Mouse (Mus musculus) B cell, adult 62 days (primary cell): ENCODE data around the gene Baz1a. TPM values are rescaled to one million over a fixed set of nuclear protein-coding genes. Genes with fewer than 3 reads are reported as not detected.

Source experiments
- total RNA-seq: library from RNA; stranded (reverse); gene quantifications from 4 replicates; pipeline ENCODE4 v1.2.4, GENCODE M21; 2023

Gene Baz1a
- 245 to 271 TPM (median 264 TPM) in 4 replicates for total RNA-seq

GRCm38 (mm10) chr12:55013626-55014398, at the start of gene Baz1a:
TSS of gene Baz1a (minus strand) at chr12:55014348.

GRCm38 (mm10) chr12:54986052-54986717, 28.0 kb downstream of the Baz1a start, which contains the start of gene Gm20403:
TSS of gene Gm20403 (minus strand) at chr12:54986529.

GRCm38 (mm10) chr12:54862606-54863535, 151.3 kb downstream of the Baz1a start, which contains the start of gene Cfl2:
TSS of gene Cfl2 (minus strand) at chr12:54862877.

Other genes with a start within 250 kb of the Baz1a start
- 53.0 to 64.7 TPM (median 61.8 TPM) in 4 replicates for gene Snx6, start 218.6 kb downstream of the Baz1a start, total RNA-seq
- gene Cfl2, start 151.5 kb downstream of the Baz1a start, total RNA-seq, result 39.2 to 60.1 TPM (median 46.1 TPM) in 4 replicates
- gene Gm20403, start 27.8 kb downstream of the Baz1a start, total RNA-seq, result not detected in 4 replicates
- 5.3 to 10.0 TPM (median 6.5 TPM) in 4 replicates for gene 2700097O09Rik, start 65.8 kb upstream of the Baz1a start, total RNA-seq
- gene Srp54a, start 65.9 kb upstream of the Baz1a start, total RNA-seq, result 56.5 to 81.8 TPM (median 77.5 TPM) in 4 replicates
- 6.9 to 9.1 TPM in 2 of 4 replicates, not detected in the others for gene Fam177a, start 110.1 kb upstream of the Baz1a start, total RNA-seq
- gene Srp54b, start 140.8 kb upstream of the Baz1a start, total RNA-seq, result 49.7 to 59.9 TPM (median 53.8 TPM) in 4 replicates
- gene 1700047I17Rik2, start 185.2 kb upstream of the Baz1a start, total RNA-seq, result 4.5 to 10.9 TPM (median 9.8 TPM) in 3 of 4 replicates, not detected in the other
- gene Srp54c, start 215.8 kb upstream of the Baz1a start, total RNA-seq, result 20.3 to 28.0 TPM (median 23.3 TPM) in 4 replicates